27 mouse cellular contexts compared by ENCODE assay signal in the genomic region with DNA sequence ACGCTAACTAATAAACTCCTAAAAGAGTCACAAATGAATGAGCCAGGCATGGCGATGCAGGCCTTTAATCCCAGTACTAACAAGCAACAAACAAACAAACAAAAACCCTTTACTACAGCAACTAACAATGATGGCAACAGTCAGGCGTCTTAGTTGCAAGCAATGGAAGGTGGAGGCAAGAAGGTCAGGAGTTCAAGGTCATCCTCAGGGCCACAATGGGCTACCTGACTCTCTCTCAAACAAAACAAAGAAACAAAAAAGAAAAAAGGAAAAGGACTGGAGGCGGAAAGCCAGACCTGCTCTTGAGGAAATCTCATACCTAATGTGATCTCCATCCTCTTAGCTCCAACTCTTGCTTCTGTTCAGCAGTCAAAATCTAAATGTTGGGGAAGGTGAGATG. TPM values are rescaled to one million over a fixed set of nuclear protein-coding genes. Genes with fewer than 3 reads are reported as not detected.
DNase-seq lines count a peak whose midpoint lies in the region; ATAC-seq and TF ChIP-seq lines count a peak whose summit lies in the region.
"Had no signal": no experiment of that assay in that cellular context is flagged by ENCODE, and none has a peak within 500 bp of the region (broad histone marks: within the 10 kb centered on the region; RNA-seq: fewer than 3 reads in every experiment).

No protein-coding gene starts in this region.

- no peak for ATAC-seq in forebrain, embryonic 11.5 days (replicated peaks; ENCODE audit: low FRiP score)
- ATAC-seq in lung, postnatal 0 days: no peak
- ATAC-seq: activated CD4-positive, CD25-positive, alpha-beta regulatory T cell, adult 4 months; forebrain, embryonic 13.5 days; forebrain, embryonic 15.5 days; forebrain, postnatal 0 days had no signal

- WGBS in forebrain, embryonic 11.5 days: 82% methylated on average over 4 of the region's 4 CpGs
- WGBS in lung, postnatal 0 days: 89% methylated on average over 4 of the region's 4 CpGs
- WGBS in midbrain, embryonic 10.5 days: 86% methylated on average over 4 of the region's 4 CpGs

- H3K27me3 ChIP-seq in ES-Bruce4 (ENCODE audit: control insufficient read depth, insufficient read depth, low read length, poor library complexity, severe bottlenecking): no peaks in the 10 kb centered on the region
- peaks cover 7% of the 10 kb centered on the region; the same call in 1 of the 2 replicates for H3K27me3 ChIP-seq in forebrain, embryonic 11.5 days (ENCODE audit: control insufficient read depth, insufficient read depth, low read length)
- no peaks in the 10 kb centered on the region for H3K27me3 ChIP-seq in lung, postnatal 0 days (replicated peaks; ENCODE audit: insufficient read depth, low read length)
- no peaks in the 10 kb centered on the region for H3K27me3 ChIP-seq in midbrain, embryonic 10.5 days (ENCODE audit: low read depth, poor library complexity, severe bottlenecking)
- H3K27me3 ChIP-seq: CH12.LX; embryonic facial prominence, embryonic 13.5 days; embryonic facial prominence, embryonic 15.5 days; forebrain, embryonic 15.5 days had no signal

- peak; percentile 62 for DNase-seq in ES-CJ7 (ENCODE audit: low read depth, low spot score)
- peak; percentile 70 for DNase-seq in R1 (ENCODE audit: low read depth, low spot score)
- DNase-seq in ZHBTc4 (ENCODE audit: low read depth, low spot score): peak; percentile 65
- DNase-seq in forebrain, embryonic 11.5 days (ENCODE audit: low spot score): no peak
- no peak for DNase-seq in lung, postnatal 0 days (ENCODE audit: low spot score)
- no peak for DNase-seq in adrenal gland, adult 18-20 months (ENCODE audit: low spot score in 2 of 2)
- DNase-seq in midbrain, embryonic 10.5 days (ENCODE audit: low spot score): no peak
- DNase-seq: adrenal gland, adult 2 months; adrenal gland, postnatal 10 days; adrenal gland, postnatal 25 days; cerebellum, adult 11 months; cerebellum, adult 18-20 months; cerebellum, adult 8-10 months; cerebellum, adult 9-11 months; cerebellum, postnatal 14 days; cerebellum, postnatal 36 days; embryo, embryonic 11 days; forebrain, postnatal 0 days had no signal

- H3K9me3 ChIP-seq in ES-Bruce4 (replicated peaks; ENCODE audit: control insufficient read depth, insufficient read depth, low read length, poor library complexity, severe bottlenecking): no peaks in the 10 kb centered on the region
- no peaks in the 10 kb centered on the region for H3K9me3 ChIP-seq in forebrain, embryonic 11.5 days (ENCODE audit: control insufficient read depth, low read length)
- no peaks in the 10 kb centered on the region for H3K9me3 ChIP-seq in lung, postnatal 0 days (ENCODE audit: low read length)
- no peaks in the 10 kb centered on the region for H3K9me3 ChIP-seq in midbrain, embryonic 10.5 days (replicated peaks)
- H3K9me3 ChIP-seq: embryonic facial prominence, embryonic 13.5 days; embryonic facial prominence, embryonic 15.5 days; forebrain, embryonic 10.5 days; forebrain, embryonic 13.5 days; forebrain, embryonic 15.5 days had no signal

- H3K9ac ChIP-seq in ES-Bruce4 (ENCODE audit: low read depth, poor library complexity, severe bottlenecking): no peak overlapping the region
- H3K9ac ChIP-seq in forebrain, embryonic 11.5 days (ENCODE audit: low read length): no peak overlapping the region
- no peak overlapping the region for H3K9ac ChIP-seq in lung, postnatal 0 days (replicated peaks; ENCODE audit: low read depth)
- H3K9ac ChIP-seq: embryonic facial prominence, embryonic 13.5 days; embryonic facial prominence, embryonic 15.5 days; forebrain, embryonic 13.5 days; forebrain, embryonic 15.5 days; forebrain, postnatal 0 days had no signal

- no peak overlapping the region for H3K4me2 ChIP-seq in forebrain, embryonic 11.5 days (ENCODE audit: low read depth, low read length, severe bottlenecking)
- no peak overlapping the region for H3K4me2 ChIP-seq in lung, postnatal 0 days (replicated peaks; ENCODE audit: low read depth, low read length)
- H3K4me2 ChIP-seq: embryonic facial prominence, embryonic 13.5 days; embryonic facial prominence, embryonic 15.5 days; forebrain, embryonic 13.5 days; forebrain, embryonic 15.5 days had no signal

- peaks cover 3% of the 10 kb centered on the region for H3K4me1 ChIP-seq in ES-Bruce4 (ENCODE audit: control insufficient read depth, insufficient read depth, low read length)
- peaks cover 2% of the 10 kb centered on the region; the same call in 1 of the 2 replicates for H3K4me1 ChIP-seq in forebrain, embryonic 11.5 days (replicated peaks; ENCODE audit: control insufficient read depth, insufficient read depth, low read length)
- no peaks in the 10 kb centered on the region for H3K4me1 ChIP-seq in lung, postnatal 0 days (ENCODE audit: insufficient read depth, low read depth, low read length)
- peaks cover 10% of the 10 kb centered on the region for H3K4me1 ChIP-seq in midbrain, embryonic 10.5 days
- H3K4me1 ChIP-seq: embryonic facial prominence, embryonic 13.5 days; embryonic facial prominence, embryonic 15.5 days had no signal

- peak overlapping the region; percentile 72 for H3K27ac ChIP-seq in ES-Bruce4 (ENCODE audit: insufficient read depth, low read length)
- H3K27ac ChIP-seq in forebrain, embryonic 11.5 days (ENCODE audit: low read depth, low read length): no peak overlapping the region
- no peak overlapping the region for H3K27ac ChIP-seq in lung, postnatal 0 days (ENCODE audit: low read length)
- H3K27ac ChIP-seq in midbrain, embryonic 10.5 days (replicated peaks): no peak overlapping the region
- H3K27ac ChIP-seq: embryonic facial prominence, embryonic 13.5 days; embryonic facial prominence, embryonic 15.5 days; forebrain, embryonic 10.5 days; forebrain, embryonic 13.5 days; forebrain, embryonic 15.5 days had no signal

- no peak for TF ChIP-seq POLR2A in ES-Bruce4 (IDR thresholded peaks at IDR 0.05; ENCODE audit: insufficient read depth, low read length)

- no peaks in the 10 kb centered on the region for H3K36me3 ChIP-seq in ES-Bruce4 (ENCODE audit: control insufficient read depth, insufficient read depth, low read length, poor library complexity, severe bottlenecking)
- no peaks in the 10 kb centered on the region for H3K36me3 ChIP-seq in forebrain, embryonic 11.5 days (ENCODE audit: control insufficient read depth, insufficient read depth, low read length)
- no peaks in the 10 kb centered on the region for H3K36me3 ChIP-seq in lung, postnatal 0 days (ENCODE audit: insufficient read depth, low read length)
- no peaks in the 10 kb centered on the region for H3K36me3 ChIP-seq in midbrain, embryonic 10.5 days
- H3K36me3 ChIP-seq: embryonic facial prominence, embryonic 13.5 days; embryonic facial prominence, embryonic 15.5 days; forebrain, embryonic 15.5 days had no signal

- H3K4me3 ChIP-seq in ES-Bruce4 (ENCODE audit: low read depth, low read length): no peak overlapping the region
- no peak overlapping the region for H3K4me3 ChIP-seq in forebrain, embryonic 11.5 days (ENCODE audit: low read depth, low read length)
- H3K4me3 ChIP-seq in lung, postnatal 0 days (ENCODE audit: low read depth, low read length): no peak overlapping the region
- H3K4me3 ChIP-seq in midbrain, embryonic 10.5 days: no peak overlapping the region
- H3K4me3 ChIP-seq: embryonic facial prominence, embryonic 13.5 days; embryonic facial prominence, embryonic 15.5 days; erythroblast, embryonic 14.5 days; forebrain, embryonic 10.5 days; forebrain, embryonic 13.5 days; forebrain, embryonic 15.5 days had no signal

- no peak for TF ChIP-seq CTCF in ES-Bruce4 (IDR thresholded peaks at IDR 0.05; ENCODE audit: low read depth, low read length)
- TF ChIP-seq CTCF in lung, postnatal 0 days (IDR thresholded peaks at IDR 0.05): no peak

- TF ChIP-seq EP300 in ES-Bruce4 (IDR thresholded peaks at IDR 0.05; ENCODE audit: insufficient read depth, low read depth, low read length): 0 out of 2 replicates have a peak, but pooled peaks have one; percentile 42
- TF ChIP-seq EP300 in lung, postnatal 0 days (IDR thresholded peaks at IDR 0.05): no peak

RNA-seq across cellular contexts. Expression of gene 1110051M20Rik, which starts 39.4 kb away (rescaled TPM):
- 19.3 and 20.1 TPM in 2 replicates for polyA plus RNA-seq in ES-Bruce4 (2011; ENCODE audit: insufficient read depth, insufficient read length, low read depth, missing spikeins)
- polyA plus RNA-seq in forebrain, embryonic 11.5 days (2014; fragmentation: Nextera tagmentation; extraction: Ambion mirVana): 102 and 114 TPM in 2 replicates
- polyA plus RNA-seq in lung, postnatal 0 days (2015; fragmentation: Nextera tagmentation; extraction: Ambion mirVana): 27.0 and 38.9 TPM in 2 replicates
- total RNA-seq in adrenal gland, adult 18-20 months (2021): 10 to 100 TPM; 15.0 to 16.4 TPM
- polyA plus RNA-seq in midbrain, embryonic 10.5 days (2016; fragmentation: Nextera tagmentation; extraction: Ambion mirVana): 87.1 and 98.5 TPM in 2 replicates

RNA-seq across cellular contexts. Expression of gene Lrp4, which starts 52.2 kb away (rescaled TPM):
- polyA plus RNA-seq in ES-Bruce4 (2011; ENCODE audit: insufficient read depth, insufficient read length, low read depth, missing spikeins): 6.2 and 6.6 TPM in 2 replicates
- 10.2 and 11.3 TPM in 2 replicates for polyA plus RNA-seq in forebrain, embryonic 11.5 days (2014; fragmentation: Nextera tagmentation; extraction: Ambion mirVana)
- 18.9 TPM in 2 replicates for polyA plus RNA-seq in lung, postnatal 0 days (2015; fragmentation: Nextera tagmentation; extraction: Ambion mirVana)
- 1 to 10 TPM; 4.8 TPM for total RNA-seq in adrenal gland, adult 18-20 months (2021)
- 7.0 and 7.1 TPM in 2 replicates for polyA plus RNA-seq in midbrain, embryonic 10.5 days (2016; fragmentation: Nextera tagmentation; extraction: Ambion mirVana)
- polyA plus RNA-seq: erythroblast, embryonic 14.5 days had no signal

Comparison
In these comparisons a context has a peak if more than half of its experiments do, and no peak if none do; other contexts are left out.
1. DNase-seq: peak in ES-CJ7 (single experiment), R1 (single experiment) and ZHBTc4 (single experiment); none in forebrain, embryonic 11.5 days (single experiment), lung, postnatal 0 days (single experiment), adrenal gland, adult 18-20 months (0 of 2) and midbrain, embryonic 10.5 days (single experiment).